Mouse (Mus musculus): ENCODE results near the gene Olfr272.

The Olfr272 gene

DNA sequence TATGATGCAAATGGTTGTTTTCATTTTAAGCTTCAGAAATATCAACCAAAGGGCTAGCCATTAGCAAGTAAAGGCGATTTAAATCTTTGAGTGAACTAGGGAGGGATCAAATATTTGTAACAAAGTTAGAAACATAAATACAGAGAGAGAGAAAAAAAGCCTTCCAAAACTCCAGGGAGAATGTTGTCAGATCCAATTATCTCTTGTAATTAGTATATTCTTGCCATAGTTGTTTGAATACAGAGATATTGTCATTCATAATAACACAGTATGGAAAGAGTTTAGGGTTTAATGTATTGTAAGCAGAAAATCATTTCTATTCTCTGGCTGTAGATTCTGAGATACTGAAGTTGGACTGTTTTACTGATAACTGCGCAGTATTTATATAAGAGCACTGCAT lies at the start of gene Olfr272:
Gene Olfr272 (minus strand): TSS at position 101 of the 400 bp plus-strand sequence.
- DNase-seq (ENCODE audit: low read depth) = no peak

DNA sequence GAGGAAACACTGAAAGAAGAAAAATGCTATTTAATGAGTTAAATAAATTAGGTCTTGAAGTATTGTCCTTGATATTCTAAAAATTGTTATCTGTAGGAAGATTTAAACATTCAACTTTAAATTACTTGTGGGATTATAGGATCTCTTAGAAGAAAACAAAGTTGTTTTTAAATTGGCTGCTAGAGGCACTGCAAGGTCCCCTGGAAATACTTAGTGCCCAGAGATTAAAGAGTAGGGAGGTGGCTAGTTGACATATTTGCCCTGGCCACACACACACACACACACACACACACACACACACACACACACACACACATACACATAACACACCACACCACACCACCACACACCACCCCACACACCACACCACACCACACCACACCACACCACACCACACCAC lies 45.3 kb upstream of the Olfr272 start, which contains the start of gene Olfr270:
Gene Olfr270 (plus strand): TSS at position 301 of the 400 bp plus-strand sequence.
- no peak for DNase-seq (ENCODE audit: low read depth)

- no peak for DNase-seq (ENCODE audit: low read depth)
Observed at GRCm38 (mm10) chr4:52958693-52959092, 39.7 kb upstream of the Olfr272 start.

GRCm38 (mm10) chr4:52949005-52949404 lies 30.0 kb upstream of the Olfr272 start:
- no peak for DNase-seq (ENCODE audit: low read depth)

- no peak for DNase-seq (ENCODE audit: low read depth)
Observed at GRCm38 (mm10) chr4:52946665-52947064, 27.7 kb upstream of the Olfr272 start.

GRCm38 (mm10) chr4:52930480-52930879 lies 11.5 kb upstream of the Olfr272 start:
- no peak for DNase-seq (ENCODE audit: low read depth)

DNA sequence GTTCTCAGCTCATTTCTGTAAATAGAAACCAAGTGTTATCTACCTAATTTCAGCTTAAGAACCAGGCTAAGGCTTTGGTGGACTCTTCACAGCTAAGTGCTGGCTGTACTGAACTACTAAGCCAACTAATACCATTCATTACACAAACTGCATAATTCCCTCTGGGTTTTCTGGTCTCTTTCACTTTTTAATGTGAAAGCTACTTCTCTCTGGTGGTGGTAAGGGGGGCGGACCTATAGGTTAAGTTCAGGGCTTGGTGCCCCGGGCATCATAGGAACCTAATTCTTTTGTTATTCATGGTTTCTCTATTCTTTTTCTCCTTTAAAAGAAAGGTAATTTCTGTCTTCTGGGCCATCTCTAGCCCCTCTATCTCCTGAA lies 1.7 kb downstream of the Olfr272 start:
- DNase-seq (ENCODE audit: low read depth) = no peak

GRCm38 (mm10) chr4:52916659-52917310 lies 2.2 kb downstream of the Olfr272 start:
- no peak for DNase-seq (ENCODE audit: low read depth)

- no peak for DNase-seq (ENCODE audit: low read depth)
Observed at GRCm38 (mm10) chr4:52912409-52912808, 6.6 kb downstream of the Olfr272 start.

GRCm38 (mm10) chr4:52909542-52909941 lies 9.4 kb downstream of the Olfr272 start:
- DNase-seq (ENCODE audit: low read depth) = no peak

- DNase-seq (ENCODE audit: low read depth) = no peak
Observed at GRCm38 (mm10) chr4:52864156-52864555, 54.8 kb downstream of the Olfr272 start.

All from c-Kit-positive CD71-positive TER-119-negative erythroid progenitor cells, embryonic 14.5 days (primary cell).